Mouse (Mus musculus): Measurements from ENCODE around the gene Nlrc4. TPM values are rescaled to one million over a fixed set of nuclear protein-coding genes. Genes with fewer than 3 reads are reported as not detected.

The Nlrc4 gene
- polyA plus RNA-seq, 2 experiments, result 0.17 to 0.19 TPM

DNA sequence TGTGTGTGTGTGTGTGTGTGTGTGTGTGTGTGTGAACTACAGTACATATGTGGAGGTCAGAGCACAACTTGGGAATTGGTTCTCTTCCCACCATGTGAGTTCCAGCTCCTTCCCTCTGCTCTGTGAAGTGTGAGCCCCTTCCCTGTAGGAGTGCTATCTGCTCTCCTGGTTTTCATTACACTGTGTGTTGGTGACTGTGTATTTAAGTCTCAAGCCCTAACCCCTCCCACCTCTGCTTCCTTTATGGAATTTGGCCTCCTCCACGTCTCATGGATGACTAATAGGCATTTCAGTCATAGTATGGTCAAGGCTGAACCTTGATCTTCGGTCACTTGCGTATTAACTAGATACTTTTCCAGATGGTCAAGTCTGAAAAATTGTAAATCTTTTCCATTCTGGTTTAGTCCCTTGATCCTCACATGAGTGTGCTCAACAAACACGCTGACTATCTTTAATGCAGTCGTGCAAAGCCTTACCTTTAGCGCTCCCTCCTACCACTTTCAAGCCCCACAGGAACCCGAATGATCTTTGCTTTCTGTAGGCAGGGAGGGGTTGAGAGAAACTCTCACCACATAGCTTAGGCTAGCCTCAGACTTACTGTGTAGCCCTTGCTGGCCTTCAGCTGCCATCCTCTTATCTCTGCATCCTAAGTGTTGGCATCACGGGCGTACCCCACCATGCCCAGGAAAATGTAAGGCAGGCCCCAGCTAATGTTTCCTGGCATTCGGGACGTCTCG, 56.3 kb downstream of the Nlrc4 start:
- Histone ChIP-seq H3K9ac (replicated peaks) (no peak overlapping the region), H3K9me3 (ENCODE audit: control insufficient read depth, low read length) (no peaks in the 10 kb centered on the region), H3K4me3 (ENCODE audit: insufficient read depth in 1 of 2, low read depth in 2 of 2, low read length in 2 of 2) (no peak overlapping the region), H3K27ac (no peak overlapping the region), H3K27me3 (ENCODE audit: control insufficient read depth, insufficient read depth, low read length) (no peaks in the 10 kb centered on the region), H3K4me2 (ENCODE audit: low read depth) (no peak overlapping the region), H3K4me1 (replicated peaks; ENCODE audit: control insufficient read depth in 2 of 2, insufficient read depth in 2 of 2, low read length in 1 of 2) (no peaks in the 10 kb centered on the region), H3K36me3 (replicated peaks; ENCODE audit: control insufficient read depth, insufficient read depth, low read depth) (peaks cover 27% of the 10 kb centered on the region)
- TF ChIP-seq EP300 (IDR thresholded peaks at IDR 0.05; ENCODE audit: low read depth) (no peak), CTCF (IDR thresholded peaks at IDR 0.05; ENCODE audit: low read depth) (no peak)
- ATAC-seq (ENCODE audit: insufficient read depth) (no peak), DNase-seq (ENCODE audit: low read depth in 3 of 3, low spot score in 3 of 3) (no peak)
- WGBS (ENCODE audit: insufficient replicate concordance), result 82% methylated on average over 12 of the region's 12 CpGs

GRCm38 (mm10) chr17:74397173-74397572, 61.8 kb downstream of the Nlrc4 start:
- Histone ChIP-seq H3K4me1 (replicated peaks; ENCODE audit: control insufficient read depth in 2 of 2, insufficient read depth in 2 of 2, low read length in 1 of 2) (peaks cover 10 to 11% of the 10 kb centered on the region in 2 experiments), H3K4me2 (ENCODE audit: low read depth) (no peak overlapping the region), H3K36me3 (replicated peaks; ENCODE audit: control insufficient read depth, insufficient read depth, low read depth) (peaks cover 3% of the 10 kb centered on the region), H3K9ac (replicated peaks) (no peak overlapping the region), H3K9me3 (ENCODE audit: control insufficient read depth, low read length) (no peaks in the 10 kb centered on the region), H3K27me3 (ENCODE audit: control insufficient read depth, insufficient read depth, low read length) (no peaks in the 10 kb centered on the region), H3K27ac (no peak overlapping the region), H3K4me3 (ENCODE audit: insufficient read depth in 1 of 2, low read depth in 2 of 2, low read length in 2 of 2) (no peak overlapping the region; a peak in 1 of 4 replicates)
- TF ChIP-seq EP300 (IDR thresholded peaks at IDR 0.05; ENCODE audit: low read depth), result no peak
- TF ChIP-seq CTCF (IDR thresholded peaks at IDR 0.05; ENCODE audit: low read depth), result no peak
- ATAC-seq (ENCODE audit: insufficient read depth) (no peak), DNase-seq (ENCODE audit: low read depth in 3 of 3, low spot score in 3 of 3) (no peak)
- WGBS (ENCODE audit: insufficient replicate concordance), result 59% methylated on average over 2 of the region's 2 CpGs

DNA sequence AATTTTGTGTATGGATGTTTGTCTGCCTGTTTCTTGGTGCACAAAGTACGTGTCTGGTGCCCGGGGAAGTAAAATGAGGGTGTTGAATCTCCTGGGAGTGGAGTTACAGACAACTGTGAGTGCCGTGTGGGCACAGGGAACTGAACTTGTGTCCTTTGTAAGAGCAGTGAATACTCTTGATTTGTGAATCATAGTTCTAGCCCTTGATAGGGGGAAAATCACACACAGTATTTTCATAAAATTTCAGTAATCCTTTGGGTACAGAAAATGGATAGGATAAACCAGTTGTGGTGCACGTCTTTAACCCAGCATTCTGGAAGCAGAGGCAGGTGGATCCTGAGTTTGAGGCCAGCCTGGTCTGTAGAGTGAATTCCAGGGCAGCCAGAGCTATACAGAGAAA, 62.2 kb downstream of the Nlrc4 start:
- H3K4me3 ChIP-seq (ENCODE audit: insufficient read depth in 1 of 2, low read depth in 2 of 2, low read length in 2 of 2), result peak overlapping the region in 1 of 2 experiments; percentile 75; a peak in 2 of 4 replicates
- no peak for DNase-seq (ENCODE audit: low read depth in 3 of 3, low spot score in 3 of 3)

DNA sequence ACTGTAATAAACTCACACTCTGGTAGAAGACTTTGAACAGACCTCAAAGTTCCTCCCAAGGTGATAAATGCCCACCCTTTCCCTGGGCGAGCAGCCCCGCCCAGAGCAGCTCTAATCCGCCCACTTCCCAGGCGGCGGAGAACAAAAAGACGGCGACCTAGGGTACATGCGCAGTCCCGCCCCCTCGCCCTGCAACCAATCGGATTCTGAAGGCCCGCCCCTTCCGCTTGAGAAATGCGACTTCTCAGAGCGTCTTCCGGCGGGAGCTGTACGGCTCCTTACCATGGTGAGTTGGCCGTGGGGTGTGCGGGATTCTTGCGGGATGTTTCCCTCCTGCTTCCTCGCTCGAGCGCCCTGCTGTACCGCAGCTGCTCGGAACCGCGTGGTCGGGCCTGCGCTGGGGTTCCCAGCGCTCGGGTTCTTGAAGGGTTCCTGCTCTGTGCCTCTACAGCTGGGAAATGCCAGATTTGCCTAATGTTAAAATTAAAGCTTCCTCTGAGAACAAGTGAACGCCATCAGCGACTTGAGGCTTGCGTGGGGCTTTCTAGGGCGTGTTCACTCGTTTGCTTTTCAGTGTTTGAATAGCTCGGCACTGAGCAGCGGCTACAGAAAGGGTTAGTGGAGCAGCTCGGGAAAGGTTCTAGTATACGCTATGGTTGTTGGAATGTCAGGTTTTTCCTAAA, 63.4 kb downstream of the Nlrc4 start, which contains the start of gene Slc30a6:
Slc30a6 (plus strand) TSS at position 226 of the 683 bp plus-strand sequence.
- peak within 1 kb of the TSS; percentile 89 for H3K4me2 ChIP-seq (ENCODE audit: low read depth)
- H3K36me3 ChIP-seq (replicated peaks; ENCODE audit: control insufficient read depth, insufficient read depth, low read depth), result no peaks in the 10 kb centered on the region
- no peaks in the 10 kb centered on the region for H3K9me3 ChIP-seq (ENCODE audit: control insufficient read depth, low read length)
- H3K4me3 ChIP-seq (ENCODE audit: insufficient read depth in 1 of 2, low read depth in 2 of 2, low read length in 2 of 2), result peak within 1 kb of the TSS; percentile 75 to 85
- ATAC-seq (ENCODE audit: insufficient read depth) (peak; percentile 99), DNase-seq (ENCODE audit: low read depth in 3 of 3, low spot score in 3 of 3) (peak; percentile 94 to 95 (median 94))
- H3K9ac ChIP-seq (replicated peaks), result peak within 1 kb of the TSS; percentile 94
- TF ChIP-seq EP300 (IDR thresholded peaks at IDR 0.05; ENCODE audit: low read depth) (no peak), CTCF (IDR thresholded peaks at IDR 0.05; ENCODE audit: low read depth) (no peak)
- H3K27me3 ChIP-seq (ENCODE audit: control insufficient read depth, insufficient read depth, low read length), result no peaks in the 10 kb centered on the region
- WGBS (ENCODE audit: insufficient replicate concordance), result under 1% methylated on average over 41 of the region's 41 CpGs
- H3K4me1 ChIP-seq (replicated peaks; ENCODE audit: control insufficient read depth in 2 of 2, insufficient read depth in 2 of 2, low read length in 1 of 2), result peaks cover 10 to 11% of the 10 kb centered on the region in 2 experiments
- peak within 1 kb of the TSS; percentile 79 for H3K27ac ChIP-seq

More for the DNA sequence above, 62.2 kb downstream of the Nlrc4 start:
- no peaks in the 10 kb centered on the region; the same call in 1 of the 2 replicates for H3K36me3 ChIP-seq (replicated peaks; ENCODE audit: control insufficient read depth, insufficient read depth, low read depth)
- ATAC-seq (ENCODE audit: insufficient read depth), result no peak
- H3K9me3 ChIP-seq (ENCODE audit: control insufficient read depth, low read length), result no peaks in the 10 kb centered on the region
- H3K27ac ChIP-seq, result no peak overlapping the region
- no peak overlapping the region for H3K9ac ChIP-seq (replicated peaks)
- no peak for TF ChIP-seq CTCF (IDR thresholded peaks at IDR 0.05; ENCODE audit: low read depth)
- TF ChIP-seq EP300 (IDR thresholded peaks at IDR 0.05; ENCODE audit: low read depth), result no peak
- peak overlapping the region; percentile 89 for H3K4me2 ChIP-seq (ENCODE audit: low read depth)
- 74% methylated on average over 4 of the region's 4 CpGs for WGBS (ENCODE audit: insufficient replicate concordance)
- H3K4me1 ChIP-seq (replicated peaks; ENCODE audit: control insufficient read depth in 2 of 2, insufficient read depth in 2 of 2, low read length in 1 of 2), result peaks cover 10 to 11% of the 10 kb centered on the region in 2 experiments
- no peaks in the 10 kb centered on the region for H3K27me3 ChIP-seq (ENCODE audit: control insufficient read depth, insufficient read depth, low read length)

DNA sequence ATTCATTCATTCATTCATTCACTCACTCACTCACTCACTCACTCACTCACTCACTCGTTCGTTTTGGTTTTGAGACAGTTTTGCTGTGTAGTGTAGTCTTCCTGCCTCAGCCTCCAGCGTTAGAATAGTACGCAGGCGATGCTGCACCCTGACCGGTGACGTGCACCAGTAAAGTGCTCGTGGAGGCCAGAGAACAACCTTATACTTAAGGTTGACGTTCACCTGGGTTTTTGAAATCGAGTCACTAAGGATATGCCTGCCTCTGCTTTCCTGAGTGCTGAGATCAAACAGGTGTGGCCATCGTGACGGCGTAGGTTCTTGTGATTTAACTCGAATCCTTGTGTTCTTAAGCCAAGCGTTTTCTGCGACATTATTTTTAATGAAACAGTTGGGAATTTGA, 64.1 kb downstream of the Nlrc4 start:
- Histone ChIP-seq H3K27me3 (ENCODE audit: control insufficient read depth, insufficient read depth, low read length) (no peaks in the 10 kb centered on the region), H3K4me3 (ENCODE audit: insufficient read depth in 1 of 2, low read depth in 2 of 2, low read length in 2 of 2) (peak overlapping the region; percentile 57 to 75), H3K9me3 (ENCODE audit: control insufficient read depth, low read length) (no peaks in the 10 kb centered on the region), H3K4me1 (replicated peaks; ENCODE audit: control insufficient read depth in 2 of 2, insufficient read depth in 2 of 2, low read length in 1 of 2) (peaks cover 10 to 11% of the 10 kb centered on the region in 2 experiments), H3K27ac (peak overlapping the region; percentile 35), H3K4me2 (ENCODE audit: low read depth) (peak overlapping the region; percentile 89), H3K9ac (replicated peaks) (peak overlapping the region; percentile 64), H3K36me3 (replicated peaks; ENCODE audit: control insufficient read depth, insufficient read depth, low read depth) (no peaks in the 10 kb centered on the region)
- DNase-seq (ENCODE audit: low read depth in 3 of 3, low spot score in 3 of 3), result peak in 1 of 3 experiments; percentile 19
- 15% methylated on average over 16 of the region's 16 CpGs for WGBS (ENCODE audit: insufficient replicate concordance)
- ATAC-seq (ENCODE audit: insufficient read depth), result peak; percentile 34; the same call in 1 of the 2 replicates
- no peak for TF ChIP-seq EP300 (IDR thresholded peaks at IDR 0.05; ENCODE audit: low read depth)
- TF ChIP-seq CTCF (IDR thresholded peaks at IDR 0.05; ENCODE audit: low read depth), result no peak

Data from liver, embryonic 14.5 days (tissue).